Mouse (Mus musculus) megakaryocyte, adult 5-6 weeks (primary cell): ENCODE results near the gene Stag2. TPM values are rescaled to one million over a fixed set of nuclear protein-coding genes. Genes with fewer than 3 reads are reported as not detected.

Experiments used
- ATAC-seq: 2 replicates; pipeline ENCODE4 v1.8.0; 2016; ENCODE audit warnings: mild to moderate bottlenecking, inconsistent platforms; ENCODE audit not compliant: poor library complexity, severe bottlenecking
- total RNA-seq, 2 experiments: library from RNA; stranded (forward) in 1 of 2; stranded (reverse) in 1 of 2; fragments of 153-499, 151-499 nt in 1 of 2; fragments of 221-1000, 200-1000 nt in 1 of 2; gene quantifications; 2 replicates each; pipeline versions ENCODE4 v1.2.3 to v1.2.4; 2015 to 2017

The Stag2 gene
- total RNA-seq, 2 experiments from 2014 or later, result 154 to 582 TPM

DNA sequence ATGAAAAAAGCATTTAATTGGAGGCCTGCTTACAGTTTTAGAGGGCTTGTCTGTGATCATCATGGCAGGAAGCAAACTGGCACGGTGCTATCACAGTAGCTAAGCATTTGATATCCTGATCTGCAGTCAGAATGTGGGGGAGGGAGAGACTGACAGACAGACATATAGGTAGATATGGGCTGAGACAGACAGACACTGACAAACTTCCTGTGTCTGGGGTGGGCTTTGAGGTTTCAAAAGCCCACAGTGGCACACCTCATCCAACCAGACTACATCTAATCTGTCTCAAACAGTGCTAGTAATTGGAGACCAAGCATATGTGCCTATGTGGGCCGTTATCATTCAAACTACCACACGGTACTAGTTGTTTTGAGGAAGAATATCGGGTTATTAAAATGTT is 53.4 kb downstream of the Stag2 start:
- no peak for ATAC-seq

DNA sequence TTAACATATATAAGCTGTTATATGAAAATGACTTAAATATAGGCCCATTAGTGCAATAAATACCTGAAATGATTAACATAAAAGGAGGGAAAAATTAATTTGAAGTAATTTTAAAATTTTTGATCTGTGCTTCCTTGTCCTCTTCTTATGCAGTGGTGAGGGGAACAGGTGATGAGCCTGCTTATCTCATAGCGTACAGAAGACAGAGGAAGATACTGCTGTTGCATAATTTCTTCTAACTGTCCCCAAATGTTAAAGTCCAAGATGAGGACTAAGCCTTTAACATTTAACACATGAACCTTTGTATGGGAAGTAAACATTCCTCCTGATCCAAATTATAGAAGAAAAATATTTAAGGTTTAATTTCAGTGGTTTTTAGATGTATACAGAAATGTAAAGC is 66.6 kb downstream of the Stag2 start:
- ATAC-seq, result no peak

DNA sequence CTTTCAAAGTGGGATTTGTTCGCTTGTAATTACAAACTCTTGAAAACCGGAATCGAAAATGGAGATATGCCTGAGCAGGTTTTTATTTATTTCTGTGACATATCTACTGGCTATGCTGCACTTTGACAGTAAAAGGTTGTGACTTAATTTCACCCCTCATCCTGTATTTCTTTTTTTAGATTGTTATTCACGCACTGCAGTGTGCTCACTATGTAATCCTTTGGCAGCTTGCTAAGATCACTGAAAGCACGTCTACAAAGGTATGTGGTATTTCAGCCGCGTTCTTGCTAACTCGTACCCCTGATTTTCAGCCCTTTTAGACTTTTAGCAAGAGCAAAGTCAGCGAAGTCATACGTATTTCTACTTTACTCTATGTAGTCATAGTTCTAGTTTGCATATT is 101.2 kb downstream of the Stag2 start:
- no peak for ATAC-seq

DNA sequence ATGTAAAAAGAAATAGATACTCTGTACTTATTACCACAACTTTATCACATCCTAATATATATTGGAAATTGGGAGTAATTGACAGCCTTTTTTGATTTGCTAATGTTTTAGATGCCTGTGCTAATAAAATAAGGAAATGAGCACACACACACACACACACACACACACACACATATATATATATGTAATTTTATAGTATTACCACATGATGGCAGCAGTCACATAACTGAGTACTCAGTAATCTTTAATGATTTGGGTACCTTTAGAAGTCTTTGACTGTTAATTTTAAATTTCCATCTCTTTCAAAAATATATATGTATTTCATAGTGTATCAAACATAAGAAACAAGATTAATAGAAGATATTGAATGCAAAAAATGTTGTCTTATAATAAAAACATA is 123.6 kb downstream of the Stag2 start:
- no peak for ATAC-seq

DNA sequence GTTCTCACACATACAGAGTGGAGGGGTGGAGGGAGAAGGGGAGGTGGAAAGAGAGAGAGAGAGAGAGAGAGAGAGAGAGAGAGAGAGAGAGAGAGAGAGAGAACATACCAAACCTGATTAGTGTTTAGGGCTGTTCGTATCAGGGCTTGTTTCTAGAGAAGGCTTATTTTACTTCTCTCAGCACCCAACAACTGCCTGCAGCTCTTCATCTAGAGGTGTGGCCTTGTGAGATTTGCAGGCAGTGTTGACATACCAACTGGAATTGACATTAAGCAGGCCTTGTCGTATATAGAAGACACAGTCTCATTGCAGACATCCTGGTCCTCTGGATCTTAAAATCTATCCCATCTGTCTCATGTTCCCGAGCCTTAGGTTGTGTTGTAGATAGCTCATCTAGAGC is 141.1 kb downstream of the Stag2 start:
- ATAC-seq, result no peak

DNA sequence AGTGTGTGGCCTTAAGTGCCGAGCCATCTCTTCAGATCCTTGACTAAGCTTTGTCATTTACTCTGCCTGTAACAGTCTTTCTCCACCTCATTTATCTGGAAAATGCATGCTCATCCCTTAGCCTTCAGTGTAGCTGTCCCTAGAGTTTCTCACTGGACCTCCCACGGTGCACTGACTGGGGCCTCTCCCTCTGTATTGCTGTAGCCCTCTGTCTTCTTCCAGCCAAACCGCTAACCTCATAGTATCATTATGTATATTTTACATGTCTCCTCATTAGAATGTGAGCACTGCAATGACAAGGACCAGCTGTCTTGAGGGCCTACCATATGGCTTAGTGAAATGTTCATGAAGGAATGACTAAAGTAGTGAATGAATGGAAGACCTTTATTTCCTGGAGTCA is 166.1 kb downstream of the Stag2 start:
- ATAC-seq, result no peak

DNA sequence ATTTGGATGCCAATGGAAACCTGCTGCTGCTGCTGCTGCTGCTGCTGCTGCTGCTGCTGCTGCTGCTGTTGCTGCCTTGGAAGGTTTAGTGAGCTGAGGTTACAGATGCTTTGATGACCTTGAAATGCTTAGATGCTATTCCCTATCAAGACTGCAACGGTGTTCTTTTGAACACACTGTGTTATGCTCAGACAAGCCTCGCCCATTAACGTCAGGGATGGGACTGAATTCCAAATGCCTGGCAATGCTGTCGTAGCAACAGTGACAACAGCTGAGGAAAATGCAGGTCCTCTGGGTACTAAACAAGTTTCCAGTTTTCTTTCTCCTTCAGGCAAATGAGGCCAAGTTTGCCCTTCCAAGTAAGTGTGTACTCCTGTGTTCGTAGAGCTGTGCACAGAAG is 171.3 kb downstream of the Stag2 start:
- ATAC-seq, result no peak

DNA sequence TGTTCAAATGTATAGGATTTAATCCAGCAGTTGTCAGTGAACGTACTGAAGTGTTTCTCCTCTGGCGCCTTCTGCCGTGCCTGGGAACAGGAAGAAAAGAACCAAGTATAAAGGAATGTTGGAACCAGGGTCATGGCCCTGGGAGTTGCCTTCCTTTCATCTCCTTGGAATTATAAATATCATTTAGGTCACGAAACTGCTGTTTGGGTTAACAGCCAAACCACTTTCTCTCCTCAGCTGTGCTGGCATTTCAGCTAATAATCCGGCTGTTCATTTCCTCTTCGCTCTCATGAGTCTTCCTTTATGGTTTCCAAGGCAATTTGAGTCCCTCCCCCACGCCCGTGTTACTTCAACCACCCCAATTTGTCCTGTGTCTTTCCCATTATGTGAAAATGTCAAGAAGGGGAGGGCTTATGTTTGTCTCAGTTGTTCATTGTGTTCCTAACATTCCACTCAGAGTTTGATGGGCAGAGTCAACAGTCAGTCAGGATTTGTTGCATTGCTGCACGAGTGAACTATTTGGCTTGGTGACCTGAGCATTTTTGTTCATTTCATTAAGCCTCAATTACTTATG is 172.2 kb downstream of the Stag2 start:
- ATAC-seq, result no peak

DNA sequence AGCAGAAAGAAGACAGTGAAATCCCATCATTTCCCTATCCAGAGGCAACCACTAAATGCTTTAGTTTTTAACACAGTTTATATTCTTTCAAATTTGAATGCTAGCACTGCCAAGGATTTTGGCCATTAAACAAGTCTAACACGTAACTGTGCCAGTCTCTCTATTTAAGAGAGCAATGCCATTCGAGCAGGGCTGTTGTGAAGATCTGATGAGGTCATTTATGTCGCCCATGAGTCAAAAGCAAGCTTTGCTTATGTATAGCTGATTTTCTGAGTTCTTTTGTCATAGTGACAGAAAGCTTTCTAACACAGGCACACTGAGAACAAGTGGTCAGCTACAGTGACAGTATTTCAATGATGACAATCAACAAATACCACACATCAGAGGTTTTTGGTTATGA is 175.7 kb downstream of the Stag2 start:
- no peak for ATAC-seq

Other genes with a start within 250 kb of the Stag2 start
- gene Thoc2, start 228.6 kb upstream of the Stag2 start, total RNA-seq (2015), result 68.9 and 69.2 TPM in 2 replicates
- 83.1 and 88.2 TPM in 2 replicates for gene Thoc2, start 228.6 kb upstream of the Stag2 start, total RNA-seq (2017)
- 87.0 and 88.2 TPM in 2 replicates for gene Xiap, start 89.6 kb upstream of the Stag2 start, total RNA-seq (2015)
- 69.6 and 74.0 TPM in 2 replicates for gene Xiap, start 89.6 kb upstream of the Stag2 start, total RNA-seq (2017)